Mouse (Mus musculus): ENCODE data around the gene Dbndd2.

Gene Dbndd2

DNA sequence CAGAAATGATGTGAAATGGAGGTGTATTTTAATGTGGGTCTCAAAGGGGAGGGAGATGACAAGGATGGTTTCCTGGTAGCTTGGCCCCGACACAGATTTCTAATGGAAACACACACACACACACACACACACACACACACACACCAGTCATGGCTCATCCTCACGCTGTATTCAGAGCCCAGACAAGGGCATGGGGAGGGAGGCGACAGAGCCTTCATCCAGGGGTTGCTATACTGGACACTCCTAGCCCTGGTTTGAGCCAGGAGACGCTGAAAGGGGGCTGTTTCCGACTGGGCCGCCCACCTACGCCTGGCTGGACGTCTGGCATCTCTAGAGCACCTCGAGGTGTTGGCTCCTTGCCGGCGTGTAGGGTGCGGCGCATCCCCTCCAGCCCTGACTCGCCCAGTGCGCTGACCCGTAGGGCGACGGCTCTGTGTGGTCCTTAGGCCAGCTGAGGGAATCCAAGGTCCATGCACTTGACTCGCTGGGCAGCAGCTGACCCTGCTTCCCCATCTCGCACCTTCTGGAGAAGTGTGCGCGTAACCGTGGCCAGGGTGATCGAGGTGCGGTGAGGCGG is at the start of gene Dbndd2:
Gene Dbndd2 (plus strand): TSS at position 426 of the 577 bp plus-strand sequence.
- DNase-seq (ENCODE audit: low spot score in 2 of 2), result no peak

DNA sequence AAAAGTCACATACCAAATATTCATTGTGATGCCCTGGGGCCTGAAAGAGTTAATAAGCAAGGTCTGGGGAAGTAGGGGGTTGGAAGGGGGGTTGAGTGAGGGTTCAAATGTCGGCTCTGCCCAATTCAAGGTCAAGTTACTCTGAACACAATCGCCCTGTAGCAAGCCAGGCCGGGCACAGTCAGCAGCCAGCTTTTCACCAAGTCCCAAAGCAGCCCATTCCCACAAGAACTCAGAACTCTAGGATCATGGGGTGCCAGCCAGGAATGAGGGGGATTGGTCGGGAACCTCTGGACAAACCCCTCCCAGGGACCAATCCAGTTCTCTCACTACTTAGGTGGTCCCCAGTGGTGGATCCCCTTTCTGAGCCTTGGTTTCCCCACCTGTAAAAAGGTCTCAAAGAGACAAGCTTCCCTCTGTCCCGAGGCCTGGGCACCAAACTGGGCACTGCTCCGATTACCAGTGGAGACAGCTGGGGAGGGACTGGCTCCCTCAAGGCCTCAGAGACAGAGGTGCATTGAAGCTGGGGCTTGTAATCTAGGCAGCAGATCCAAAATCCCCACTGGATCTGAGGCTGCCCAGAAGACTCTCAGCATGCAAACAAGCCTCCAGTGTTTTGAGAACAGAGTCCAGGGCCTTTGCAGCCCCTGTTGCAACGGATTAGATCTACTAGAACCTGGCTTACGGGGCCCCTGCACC is 49.5 kb upstream of the Dbndd2 start:
- DNase-seq (ENCODE audit: low spot score in 2 of 2), result no peak

- DNase-seq (ENCODE audit: low spot score in 2 of 2), result no peak
These were observed 48.9 kb upstream of the Dbndd2 start for GRCm38 (mm10) chr2:164436961-164437360.

- no peak for DNase-seq (ENCODE audit: low spot score in 2 of 2)
These were observed 48.2 kb upstream of the Dbndd2 start for GRCm38 (mm10) chr2:164437710-164438109.

- no peak for DNase-seq (ENCODE audit: low spot score in 2 of 2)
These were observed 47.6 kb upstream of the Dbndd2 start for GRCm38 (mm10) chr2:164438257-164438656.

DNA sequence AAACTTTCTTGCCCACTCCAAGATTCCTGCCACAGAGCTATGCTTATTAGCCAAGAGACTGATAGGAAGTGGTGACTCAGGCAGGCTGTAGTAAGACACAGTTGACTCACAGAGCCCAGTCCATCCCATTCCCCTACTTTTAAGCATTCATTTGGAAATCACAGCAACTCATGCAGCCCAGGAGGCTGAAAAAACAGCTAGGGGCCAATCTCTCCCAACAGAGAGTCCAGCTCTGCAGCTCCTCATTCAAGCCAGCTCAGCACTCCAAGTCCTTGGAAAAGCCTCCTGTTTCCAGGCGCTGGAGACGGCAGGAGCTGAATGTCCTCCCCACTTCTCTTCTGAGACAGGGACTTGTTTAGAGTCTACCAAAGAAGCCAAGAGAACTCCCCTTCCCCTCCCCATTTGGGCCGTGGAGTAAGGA is 46.9 kb upstream of the Dbndd2 start:
- DNase-seq (ENCODE audit: low spot score in 2 of 2), result no peak

GRCm38 (mm10) chr2:164440314-164440713 is 45.6 kb upstream of the Dbndd2 start:
- DNase-seq (ENCODE audit: low spot score in 2 of 2), result no peak

DNA sequence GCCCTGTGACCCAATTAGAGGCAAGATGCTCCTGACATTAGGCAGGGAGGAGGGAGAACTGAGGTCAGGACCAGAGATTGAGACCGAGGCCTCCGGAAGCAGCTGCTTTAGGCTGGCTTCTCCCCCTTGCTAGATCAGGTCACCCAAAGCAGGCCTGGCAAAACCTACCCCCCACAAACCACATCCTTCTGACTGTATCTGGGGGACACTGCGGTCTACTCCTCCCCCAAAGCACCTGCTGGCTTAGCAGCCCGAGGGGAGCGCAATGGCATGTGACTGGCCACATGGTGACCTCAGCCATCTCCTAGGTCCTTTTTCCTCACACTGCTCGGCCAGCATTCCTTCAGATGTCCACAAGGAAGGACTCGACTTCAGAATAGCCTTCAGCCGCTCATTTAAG is 44.8 kb upstream of the Dbndd2 start:
- peak; percentile 55 to 73 for DNase-seq (ENCODE audit: low spot score in 2 of 2)

GRCm38 (mm10) chr2:164441731-164442130 is 44.2 kb upstream of the Dbndd2 start:
- no peak for DNase-seq (ENCODE audit: low spot score in 2 of 2)

- DNase-seq (ENCODE audit: low spot score in 2 of 2), result no peak
These were observed 43.4 kb upstream of the Dbndd2 start for GRCm38 (mm10) chr2:164442315-164443050.

- DNase-seq (ENCODE audit: low spot score in 2 of 2), result peak; percentile 69 to 87
These were observed 42.9 kb upstream of the Dbndd2 start for GRCm38 (mm10) chr2:164443051-164443437.

DNA sequence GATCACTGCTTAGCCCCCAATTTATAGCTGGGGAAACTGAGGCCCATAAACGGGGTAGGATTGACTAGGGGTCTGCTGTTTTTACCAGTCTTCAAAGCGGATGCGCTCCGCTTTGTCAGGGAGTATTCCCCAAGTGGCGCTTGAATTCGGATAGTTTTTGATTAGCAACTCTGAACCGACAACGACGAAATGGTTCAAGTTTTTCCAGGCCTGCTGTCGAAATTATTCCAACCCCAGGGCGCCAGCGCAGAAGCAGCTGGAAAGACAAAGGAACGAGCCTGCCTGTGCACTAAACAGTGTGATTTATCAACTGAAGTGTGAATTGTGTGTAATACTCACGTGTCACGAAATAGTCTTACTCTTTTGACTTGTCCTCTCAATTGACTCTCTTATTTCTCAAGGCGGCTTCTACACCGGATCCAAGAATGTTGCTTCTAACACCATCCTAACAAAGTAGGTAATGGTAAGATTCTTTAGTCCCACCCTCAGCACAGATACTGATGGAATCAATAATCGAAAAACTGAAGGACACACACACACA is 42.4 kb upstream of the Dbndd2 start, which contains the start of gene Sdc4:
Gene Sdc4 (minus strand): TSS at position 428 of the 541 bp plus-strand sequence.
- DNase-seq (ENCODE audit: low spot score in 2 of 2), result no peak

DNA sequence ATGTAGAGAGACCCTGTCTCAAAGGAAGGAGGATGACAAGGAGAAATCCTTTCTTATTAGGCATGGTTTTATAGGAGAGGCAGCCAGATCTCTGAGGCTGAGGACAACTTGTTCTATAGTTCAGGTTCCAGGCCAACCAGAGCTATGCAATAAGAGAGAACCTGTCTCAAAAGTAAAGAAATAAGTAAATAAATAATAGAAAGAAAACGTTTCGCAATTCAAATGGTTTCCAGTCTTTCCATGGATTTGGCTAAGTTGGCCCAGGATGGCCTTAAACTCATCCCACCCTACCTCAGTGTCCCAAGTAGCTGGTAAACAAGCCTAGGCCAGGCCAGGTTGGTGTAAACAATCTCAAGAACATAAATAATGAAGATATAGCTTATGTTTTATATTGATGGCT is 41.2 kb upstream of the Dbndd2 start:
- DNase-seq (ENCODE audit: low spot score in 2 of 2), result no peak

GRCm38 (mm10) chr2:164445399-164446085 is 40.4 kb upstream of the Dbndd2 start:
- no peak for DNase-seq (ENCODE audit: low spot score in 2 of 2)

- no peak for DNase-seq (ENCODE audit: low spot score in 2 of 2)
These were observed 39.8 kb upstream of the Dbndd2 start for GRCm38 (mm10) chr2:164446086-164446469.

DNA sequence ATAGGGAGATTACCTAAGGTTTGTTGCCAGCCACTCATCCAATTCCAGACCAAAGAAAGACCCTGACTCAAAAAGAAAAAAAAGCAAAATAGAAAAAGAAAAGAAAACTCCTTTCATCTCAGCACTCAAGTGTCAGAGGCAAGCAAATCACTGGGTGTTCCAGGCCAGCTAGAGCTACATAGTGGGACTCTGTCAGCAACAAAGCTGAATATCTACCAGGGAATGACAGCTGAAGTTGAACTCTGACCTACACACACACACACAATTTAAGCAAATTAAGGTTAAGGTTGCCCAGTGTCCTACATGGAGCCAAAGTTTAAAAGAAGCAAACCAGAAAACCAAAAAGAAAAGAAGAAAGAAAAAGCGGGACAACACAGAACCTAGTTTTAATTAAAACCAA is 37.8 kb upstream of the Dbndd2 start:
- no peak for DNase-seq (ENCODE audit: low spot score in 2 of 2)

DNA sequence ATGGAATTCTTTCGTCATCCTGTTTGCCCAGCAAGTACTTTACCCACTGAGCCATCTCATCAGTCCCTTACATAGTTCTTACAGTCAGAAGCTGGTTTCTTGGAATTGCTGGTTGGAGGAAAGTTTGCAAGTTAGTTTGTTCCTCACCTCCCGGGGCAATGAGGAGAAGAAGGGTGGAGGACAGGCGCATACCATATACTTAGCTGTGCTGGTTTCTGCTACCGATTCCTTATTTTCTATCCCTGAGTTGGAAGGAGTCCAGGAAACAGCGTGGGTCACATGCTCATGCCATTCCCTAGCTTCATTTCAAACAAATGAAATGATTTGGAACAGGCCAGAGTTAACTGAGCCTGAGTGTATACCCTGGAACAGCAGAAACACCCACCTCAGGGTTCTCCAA is 37.0 kb upstream of the Dbndd2 start:
- no peak for DNase-seq (ENCODE audit: low spot score in 2 of 2)

GRCm38 (mm10) chr2:164449341-164450042 is 36.4 kb upstream of the Dbndd2 start:
- no peak for DNase-seq (ENCODE audit: low spot score in 2 of 2)

DNA sequence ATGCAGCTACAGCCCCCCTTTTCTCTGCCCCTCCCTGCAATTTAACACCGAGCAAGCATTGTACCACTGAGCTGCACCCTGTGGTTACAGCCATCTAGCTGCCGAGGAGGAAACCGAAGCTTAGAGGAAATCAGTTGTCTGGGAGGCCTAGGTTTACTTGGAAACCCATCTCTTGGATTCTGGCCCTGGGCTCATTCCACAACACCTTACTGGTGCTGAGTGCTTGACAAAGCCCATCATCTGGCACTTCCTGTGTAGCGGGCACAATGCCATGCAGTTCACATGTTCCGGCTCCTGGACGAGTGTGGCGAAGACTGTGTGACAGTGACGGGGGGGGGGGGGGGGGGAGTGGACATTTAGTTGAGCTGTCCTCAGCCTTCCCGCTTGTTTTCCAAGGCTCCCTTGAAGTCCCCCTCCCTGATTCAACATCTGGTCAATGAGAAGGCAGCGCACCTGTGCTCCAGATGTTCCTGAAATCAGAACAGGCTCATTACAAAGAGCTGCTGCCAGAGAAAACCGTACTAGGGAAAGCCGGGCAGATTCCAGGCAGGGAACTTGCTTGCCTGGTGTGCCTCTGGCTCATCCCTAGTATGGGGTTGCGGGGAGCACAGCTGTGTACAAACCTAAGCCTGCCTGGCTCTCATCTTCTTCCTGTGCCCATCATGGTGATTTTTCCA is 33.8 kb upstream of the Dbndd2 start:
- DNase-seq (ENCODE audit: low spot score in 2 of 2), result no peak

- DNase-seq (ENCODE audit: low spot score in 2 of 2), result no peak
These were observed 32.7 kb upstream of the Dbndd2 start for GRCm38 (mm10) chr2:164453047-164453757.
